Mouse (Mus musculus): ENCODE measurements around the gene Cdk11b. TPM values are rescaled to one million over a fixed set of nuclear protein-coding genes. Genes with fewer than 3 reads are reported as not detected.

Gene Cdk11b
- polyA plus RNA-seq (2014; fragmentation: Nextera tagmentation; extraction: Ambion mirVana): 65.3 and 71.2 TPM in 2 replicates

DNA sequence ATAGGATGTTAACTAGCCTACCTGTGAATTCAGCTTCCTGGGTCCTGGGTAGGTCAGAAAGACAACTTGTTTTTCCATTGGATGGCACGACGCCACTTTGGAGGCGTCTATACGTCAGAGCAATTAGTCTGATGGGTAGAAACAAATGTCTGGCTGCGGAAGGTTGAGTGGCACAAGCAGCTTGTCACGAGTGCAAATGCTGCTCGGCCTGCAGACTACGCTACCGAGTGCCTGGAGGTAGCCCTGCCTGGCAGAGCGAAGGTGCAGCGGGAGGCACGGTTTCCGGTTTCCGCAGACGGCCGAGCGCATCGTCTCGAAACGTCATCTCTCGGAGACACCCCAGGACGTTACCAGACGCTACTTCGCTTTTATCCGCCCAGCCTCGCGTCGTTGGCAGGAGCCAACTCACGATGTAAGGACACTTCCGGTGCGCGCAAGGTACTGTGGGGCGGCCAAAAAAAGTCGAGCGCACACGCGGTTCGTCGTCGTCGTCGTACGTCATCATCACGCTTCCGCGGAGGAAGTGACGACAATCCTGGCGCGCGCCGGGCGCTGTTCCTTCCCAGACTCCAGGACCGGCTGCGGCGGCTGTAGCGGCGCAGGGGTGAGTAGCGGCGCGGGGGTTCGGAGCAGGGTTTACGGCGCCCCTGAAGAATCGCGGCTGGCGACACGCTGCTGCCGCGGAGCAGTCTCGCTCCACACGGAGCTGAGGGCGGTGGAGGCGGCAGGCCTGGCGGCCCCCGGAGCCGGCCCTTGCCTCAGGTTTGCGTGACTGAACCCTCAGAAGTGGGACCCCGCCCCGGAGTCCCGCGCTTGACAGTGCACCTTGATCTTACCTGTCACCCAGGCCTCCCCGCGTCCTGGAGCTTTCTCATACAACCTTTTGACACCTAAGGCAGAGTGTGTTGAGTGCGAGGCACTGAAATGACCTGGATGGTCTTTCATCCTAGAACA, at the start of gene Cdk11b:
TSS of gene Cdk11b (plus strand) at position 517 of the 954 bp plus-strand sequence.
- Histone ChIP-seq H3K36me3 (replicated peaks; ENCODE audit: control insufficient read depth, insufficient read depth, low read depth, low read length) (no peaks in the 10 kb centered on the region; the same call in 1 of the 2 replicates), H3K9ac (replicated peaks; ENCODE audit: low read length) (peak within 1 kb of the TSS; percentile 81), H3K27ac (replicated peaks; ENCODE audit: low read depth, low read length) (peak within 1 kb of the TSS; percentile 75), H3K4me3 (ENCODE audit: low read depth, low read length) (peak within 1 kb of the TSS; percentile 97), H3K4me1 (ENCODE audit: control insufficient read depth, insufficient read depth, low read length) (no peaks in the 10 kb centered on the region), H3K4me2 (ENCODE audit: low read depth, low read length) (peak within 1 kb of the TSS; percentile 64), H3K27me3 (ENCODE audit: control insufficient read depth, insufficient read depth, low read length) (no peaks in the 10 kb centered on the region), H3K9me3 (replicated peaks; ENCODE audit: control insufficient read depth, low read length) (no peaks in the 10 kb centered on the region)
- peak; percentile 99 for ATAC-seq (replicated peaks; ENCODE audit: insufficient number of reproducible peaks, low FRiP score, low TSS enrichment, low read depth)
- DNase-seq (ENCODE audit: low spot score): peak; percentile 98
- WGBS: under 1% methylated on average over 84 of the region's 84 CpGs

GRCm38 (mm10) chr4:155574931-155575330, 49.7 kb upstream of the Cdk11b start:
- H3K4me2 ChIP-seq (ENCODE audit: low read depth, low read length): no peak overlapping the region
- ATAC-seq (replicated peaks; ENCODE audit: insufficient number of reproducible peaks, low FRiP score, low TSS enrichment, low read depth) (no peak), DNase-seq (ENCODE audit: low spot score) (no peak)
- no peak overlapping the region for H3K9ac ChIP-seq (replicated peaks; ENCODE audit: low read length)
- WGBS: 90% methylated on average over 11 of the region's 11 CpGs
- no peaks in the 10 kb centered on the region; the same call in 1 of the 2 replicates for H3K36me3 ChIP-seq (replicated peaks; ENCODE audit: control insufficient read depth, insufficient read depth, low read depth, low read length)
- no peaks in the 10 kb centered on the region for H3K4me1 ChIP-seq (ENCODE audit: control insufficient read depth, insufficient read depth, low read length)
- no peak overlapping the region for H3K27ac ChIP-seq (replicated peaks; ENCODE audit: low read depth, low read length)
- no peak overlapping the region for H3K4me3 ChIP-seq (ENCODE audit: low read depth, low read length)
- H3K27me3 ChIP-seq (ENCODE audit: control insufficient read depth, insufficient read depth, low read length): no peaks in the 10 kb centered on the region
- H3K9me3 ChIP-seq (replicated peaks; ENCODE audit: control insufficient read depth, low read length): no peaks in the 10 kb centered on the region

- no peak overlapping the region for H3K9ac ChIP-seq (replicated peaks; ENCODE audit: low read length)
- H3K4me1 ChIP-seq (ENCODE audit: control insufficient read depth, insufficient read depth, low read length): no peaks in the 10 kb centered on the region
- ATAC-seq (replicated peaks; ENCODE audit: insufficient number of reproducible peaks, low FRiP score, low TSS enrichment, low read depth): no peak
- H3K4me2 ChIP-seq (ENCODE audit: low read depth, low read length): no peak overlapping the region
- H3K27ac ChIP-seq (replicated peaks; ENCODE audit: low read depth, low read length): no peak overlapping the region
- H3K9me3 ChIP-seq (replicated peaks; ENCODE audit: control insufficient read depth, low read length): no peaks in the 10 kb centered on the region
- 87% methylated on average over 8 of the region's 8 CpGs for WGBS
- no peak for DNase-seq (ENCODE audit: low spot score)
- H3K27me3 ChIP-seq (ENCODE audit: control insufficient read depth, insufficient read depth, low read length): no peaks in the 10 kb centered on the region
- H3K4me3 ChIP-seq (ENCODE audit: low read depth, low read length): no peak overlapping the region
- H3K36me3 ChIP-seq (replicated peaks; ENCODE audit: control insufficient read depth, insufficient read depth, low read depth, low read length): no peaks in the 10 kb centered on the region; the same call in 1 of the 2 replicates
Measured at GRCm38 (mm10) chr4:155575521-155575920, 49.1 kb upstream of the Cdk11b start.

DNA sequence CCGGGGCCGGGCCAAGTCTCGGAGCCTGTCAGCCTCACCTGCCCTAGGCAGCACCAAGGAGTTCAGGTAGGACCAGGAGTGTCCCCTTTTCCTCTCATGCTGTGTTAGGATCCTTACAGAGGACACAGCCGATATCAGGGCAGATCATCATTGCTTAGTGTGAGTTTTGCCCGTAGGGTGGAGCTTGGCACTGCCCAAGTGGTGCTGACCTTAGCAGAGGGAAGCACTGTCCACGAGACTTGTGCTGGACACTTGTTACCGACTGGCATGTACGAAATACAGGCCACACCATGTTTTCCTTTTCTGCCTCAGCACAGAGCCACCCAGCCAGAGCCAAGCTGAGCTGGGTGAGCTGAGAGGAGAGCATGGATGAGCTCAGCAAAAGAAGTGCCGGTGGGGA, 47.5 kb upstream of the Cdk11b start:
- Histone ChIP-seq H3K27ac (replicated peaks; ENCODE audit: low read depth, low read length) (no peak overlapping the region), H3K9ac (replicated peaks; ENCODE audit: low read length) (no peak overlapping the region), H3K36me3 (replicated peaks; ENCODE audit: control insufficient read depth, insufficient read depth, low read depth, low read length) (no peaks in the 10 kb centered on the region; the same call in 1 of the 2 replicates), H3K4me2 (ENCODE audit: low read depth, low read length) (no peak overlapping the region), H3K4me1 (ENCODE audit: control insufficient read depth, insufficient read depth, low read length) (no peaks in the 10 kb centered on the region), H3K27me3 (ENCODE audit: control insufficient read depth, insufficient read depth, low read length) (no peaks in the 10 kb centered on the region), H3K4me3 (ENCODE audit: low read depth, low read length) (no peak overlapping the region), H3K9me3 (replicated peaks; ENCODE audit: control insufficient read depth, low read length) (no peaks in the 10 kb centered on the region)
- DNase-seq (ENCODE audit: low spot score) (no peak), ATAC-seq (replicated peaks; ENCODE audit: insufficient number of reproducible peaks, low FRiP score, low TSS enrichment, low read depth) (no peak)
- WGBS: 94% methylated on average over 9 of the region's 9 CpGs

- DNase-seq (ENCODE audit: low spot score): no peak
- no peaks in the 10 kb centered on the region for H3K27me3 ChIP-seq (ENCODE audit: control insufficient read depth, insufficient read depth, low read length)
- H3K4me1 ChIP-seq (ENCODE audit: control insufficient read depth, insufficient read depth, low read length): no peaks in the 10 kb centered on the region
- no peak overlapping the region for H3K4me2 ChIP-seq (ENCODE audit: low read depth, low read length)
- H3K9me3 ChIP-seq (replicated peaks; ENCODE audit: control insufficient read depth, low read length): no peaks in the 10 kb centered on the region
- no peak overlapping the region for H3K9ac ChIP-seq (replicated peaks; ENCODE audit: low read length)
- WGBS: 93% methylated on average over 5 of the region's 5 CpGs
- H3K27ac ChIP-seq (replicated peaks; ENCODE audit: low read depth, low read length): no peak overlapping the region
- H3K36me3 ChIP-seq (replicated peaks; ENCODE audit: control insufficient read depth, insufficient read depth, low read depth, low read length): no peaks in the 10 kb centered on the region; the same call in 1 of the 2 replicates
- H3K4me3 ChIP-seq (ENCODE audit: low read depth, low read length): no peak overlapping the region
- no peak for ATAC-seq (replicated peaks; ENCODE audit: insufficient number of reproducible peaks, low FRiP score, low TSS enrichment, low read depth)
Measured at GRCm38 (mm10) chr4:155577741-155578140, 46.9 kb upstream of the Cdk11b start.

DNA sequence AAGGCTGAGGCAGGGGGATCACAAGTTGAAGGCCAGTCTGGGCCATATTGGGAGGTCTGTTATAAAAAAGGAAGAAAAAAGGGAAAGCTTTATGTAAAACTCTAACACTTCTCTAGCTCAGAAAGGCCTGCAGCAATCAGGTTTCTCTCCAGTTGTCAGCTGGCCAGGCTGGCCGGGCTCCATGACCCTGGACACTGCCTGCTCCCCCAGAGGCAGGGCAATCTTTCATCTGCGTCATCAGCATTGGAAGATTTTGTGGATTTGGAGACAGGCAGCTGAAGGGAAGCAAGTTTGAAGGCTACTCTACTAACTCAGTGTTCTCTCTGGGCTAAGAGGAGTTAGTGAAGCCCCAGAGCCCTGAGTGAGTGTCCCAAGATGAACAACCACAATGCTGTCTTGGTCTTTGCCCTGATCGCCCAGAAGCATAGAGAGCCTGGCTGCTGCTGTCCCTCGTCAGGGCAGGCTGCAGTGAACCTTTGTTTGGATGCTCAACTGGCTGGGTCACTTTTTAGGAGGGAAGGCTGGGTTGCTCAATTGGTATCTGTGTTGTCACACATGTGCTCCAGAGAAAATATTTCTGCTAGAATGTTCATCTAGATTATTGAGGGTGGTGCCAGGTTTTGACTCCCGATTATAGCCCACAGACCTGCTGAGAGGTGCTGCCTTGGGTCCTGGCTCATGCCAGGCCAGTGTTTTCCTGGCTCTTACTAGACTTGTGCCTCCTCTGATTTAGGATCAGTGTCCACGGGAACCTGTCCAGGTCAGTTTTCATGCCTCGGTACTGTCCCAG, 46.1 kb upstream of the Cdk11b start:
- Histone ChIP-seq H3K4me1 (ENCODE audit: control insufficient read depth, insufficient read depth, low read length) (no peaks in the 10 kb centered on the region), H3K9me3 (replicated peaks; ENCODE audit: control insufficient read depth, low read length) (no peaks in the 10 kb centered on the region), H3K4me3 (ENCODE audit: low read depth, low read length) (no peak overlapping the region), H3K9ac (replicated peaks; ENCODE audit: low read length) (no peak overlapping the region), H3K36me3 (replicated peaks; ENCODE audit: control insufficient read depth, insufficient read depth, low read depth, low read length) (no peaks in the 10 kb centered on the region; the same call in 1 of the 2 replicates), H3K27ac (replicated peaks; ENCODE audit: low read depth, low read length) (no peak overlapping the region), H3K27me3 (ENCODE audit: control insufficient read depth, insufficient read depth, low read length) (no peaks in the 10 kb centered on the region), H3K4me2 (ENCODE audit: low read depth, low read length) (no peak overlapping the region)
- DNase-seq (ENCODE audit: low spot score) (no peak), ATAC-seq (replicated peaks; ENCODE audit: insufficient number of reproducible peaks, low FRiP score, low TSS enrichment, low read depth) (no peak)
- WGBS: 88% methylated on average over 7 of the region's 7 CpGs

DNA sequence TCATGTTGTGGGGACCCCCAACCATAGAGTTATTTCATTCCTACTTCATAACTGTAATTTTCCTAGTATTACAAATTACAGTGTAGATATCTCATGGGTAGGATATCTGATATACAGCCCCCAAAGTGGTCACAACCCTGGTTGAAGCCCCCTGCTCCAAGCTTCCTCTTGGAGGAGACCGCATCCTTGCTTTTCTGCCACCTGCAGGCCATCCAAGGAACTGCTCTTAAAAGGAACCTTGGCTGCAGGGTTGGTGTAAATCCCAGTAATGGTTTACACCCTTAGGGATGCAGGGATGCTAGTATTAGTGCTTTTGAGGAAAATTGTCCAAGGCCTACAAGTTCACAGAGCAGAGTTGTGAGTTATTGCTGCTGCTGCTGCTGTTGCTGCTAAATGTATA, 44.2 kb upstream of the Cdk11b start:
- Histone ChIP-seq H3K9ac (replicated peaks; ENCODE audit: low read length) (no peak overlapping the region), H3K27me3 (ENCODE audit: control insufficient read depth, insufficient read depth, low read length) (no peaks in the 10 kb centered on the region), H3K4me3 (ENCODE audit: low read depth, low read length) (no peak overlapping the region), H3K4me2 (ENCODE audit: low read depth, low read length) (no peak overlapping the region), H3K4me1 (ENCODE audit: control insufficient read depth, insufficient read depth, low read length) (no peaks in the 10 kb centered on the region), H3K36me3 (replicated peaks; ENCODE audit: control insufficient read depth, insufficient read depth, low read depth, low read length) (peaks cover 4% of the 10 kb centered on the region), H3K9me3 (replicated peaks; ENCODE audit: control insufficient read depth, low read length) (no peaks in the 10 kb centered on the region), H3K27ac (replicated peaks; ENCODE audit: low read depth, low read length) (no peak overlapping the region)
- 31% methylated on average over 1 of the region's 1 CpGs for WGBS
- peak; percentile 70 for DNase-seq (ENCODE audit: low spot score)
- no peak for ATAC-seq (replicated peaks; ENCODE audit: insufficient number of reproducible peaks, low FRiP score, low TSS enrichment, low read depth)

Measured in embryonic facial prominence, embryonic 11.5 days (tissue).